Mouse (Mus musculus) neural tube, embryonic 13.5 days (tissue): ENCODE results near the gene Sart3. TPM values are rescaled to one million over a fixed set of nuclear protein-coding genes. Genes with fewer than 3 reads are reported as not detected.

Source experiments
- ATAC-seq: fragments of 200-750 bp; cut with Nextera tagmentation; 2 replicates; pipeline ENCODE4 v1.8.0; 2017; ENCODE audit warnings: low read depth, mild to moderate bottlenecking, moderate TSS enrichment, moderate library complexity
- H3K27ac ChIP-seq: fragments of 300-500 bp; sonication (generic); replicated peaks from 2 replicates; pipeline ENCODE4 v1.5.1; 2015; ENCODE audit warnings: moderate library complexity, mild to moderate bottlenecking, inconsistent platforms
- H3K27me3 ChIP-seq: fragments of 300-500 bp; sonication (generic); 2 replicates; pipeline ENCODE4 v1.6.1; 2015; ENCODE audit warnings: mild to moderate bottlenecking, inconsistent platforms
- H3K36me3 ChIP-seq: fragments of 300-500 bp; sonication (generic); 2 replicates; pipeline ENCODE4 v1.6.1; 2015; ENCODE audit warnings: mild to moderate bottlenecking, inconsistent platforms
- H3K4me1 ChIP-seq: fragments of 300-500 bp; sonication (generic); replicated peaks from 2 replicates; pipeline ENCODE4 v1.6.1; 2015; ENCODE audit warnings: inconsistent platforms
- H3K4me2 ChIP-seq: fragments of 300-500 bp; sonication (generic); 2 replicates; pipeline ENCODE4 v1.6.1; 2015; ENCODE audit warnings: inconsistent platforms, mild to moderate bottlenecking, moderate library complexity
- H3K4me3 ChIP-seq: fragments of 300-500 bp; sonication (generic); 2 replicates; pipeline ENCODE4 v1.5.1; 2015; ENCODE audit warnings: mild to moderate bottlenecking, inconsistent platforms
- H3K9ac ChIP-seq: fragments of 300-500 bp; sonication (generic); 2 replicates; pipeline ENCODE4 v1.6.1; 2015; ENCODE audit warnings: moderate library complexity, mild to moderate bottlenecking, inconsistent platforms
- H3K9me3 ChIP-seq: fragments of 300-500 bp; sonication (generic); 2 replicates; pipeline ENCODE4 v1.6.1; 2016; ENCODE audit warnings: inconsistent platforms
- WGBS: fragments of 180-500 bp; shearing (Covaris S2); methylation state at CpG from one replicate; pipeline ENCODE4 v1.1.7; 2015; 5-methylcytosine and 5-hydroxymethylcytosine counted together
- polyA plus RNA-seq: library from polyadenylated mRNA; unstranded; fragments of >200 nt; fragmentation: Nextera tagmentation; extraction: Ambion mirVana; gene quantifications from 2 replicates; pipeline ENCODE4 v1.2.1, GENCODE M21; 2015

The Sart3 gene
- polyA plus RNA-seq, 1 experiment from 2014 or later = 45.5 TPM

DNA sequence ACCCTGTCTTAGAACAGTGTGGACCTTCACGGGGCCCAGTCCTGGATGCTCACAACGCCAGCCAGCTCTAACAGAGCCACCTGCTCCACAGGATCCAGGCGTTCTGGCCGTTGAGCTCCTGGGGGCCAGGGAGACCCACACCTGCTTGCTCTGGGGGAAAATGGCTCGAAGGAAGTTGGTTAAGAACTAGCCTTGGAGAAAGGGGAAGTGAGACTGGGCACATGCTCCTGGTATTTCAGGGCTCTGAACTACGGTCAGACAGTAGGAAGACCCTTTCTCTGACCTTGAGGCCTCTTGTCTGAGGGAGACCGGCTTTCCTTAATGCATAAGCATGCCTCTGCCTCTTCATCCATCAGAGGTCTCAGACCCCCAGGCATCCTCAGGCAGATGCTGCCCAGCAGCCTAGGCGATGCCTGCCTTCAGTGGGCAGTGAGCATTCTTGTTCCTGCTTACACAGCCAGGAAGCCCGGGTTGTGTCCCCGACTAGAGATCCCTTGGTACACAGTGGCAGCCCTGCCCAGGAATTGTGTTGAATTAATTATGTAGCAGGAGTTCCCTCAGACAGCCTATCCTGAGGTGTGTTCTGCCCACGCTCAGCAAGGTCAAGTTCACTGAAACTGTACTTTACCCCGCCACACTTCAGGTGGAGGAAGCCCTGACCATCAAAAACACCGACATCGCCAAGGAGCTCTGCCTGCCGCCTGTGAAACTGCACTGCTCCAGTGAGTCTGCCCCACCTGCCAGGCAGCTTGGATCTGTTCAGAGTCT is 4.0 kb upstream of the Sart3 start:
- H3K4me2 ChIP-seq = no peak overlapping the region
- no peaks in the 10 kb centered on the region for H3K27me3 ChIP-seq
- H3K9me3 ChIP-seq = no peaks in the 10 kb centered on the region
- peaks cover 13% of the 10 kb centered on the region for H3K4me1 ChIP-seq
- no peak overlapping the region for H3K9ac ChIP-seq
- peaks cover 43% of the 10 kb centered on the region for H3K36me3 ChIP-seq
- ATAC-seq = no peak
- WGBS = 93% methylated on average over 15 of the region's 15 CpGs
- no peak overlapping the region for H3K27ac ChIP-seq
- no peak overlapping the region for H3K4me3 ChIP-seq

DNA sequence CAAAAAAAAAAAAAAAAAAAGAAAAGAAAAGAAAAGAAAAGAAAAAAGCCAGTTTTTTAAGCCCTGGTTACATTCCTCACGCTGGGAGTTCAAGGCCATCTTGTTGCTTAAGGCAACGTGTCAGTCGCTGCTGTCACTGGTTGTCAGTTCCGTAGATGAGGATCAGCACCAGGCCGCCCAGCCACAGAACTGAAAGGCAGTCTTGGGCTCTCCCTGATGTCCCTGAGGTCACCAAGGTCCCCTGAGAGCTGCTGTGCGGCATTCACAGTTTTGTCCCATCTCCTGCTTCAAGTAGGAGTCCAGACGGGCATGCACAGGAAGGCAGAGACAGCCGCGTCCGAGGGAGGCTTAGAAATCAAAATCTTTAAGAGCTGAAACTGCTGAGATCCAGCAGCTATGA is 3.3 kb upstream of the Sart3 start:
- Histone ChIP-seq H3K27me3 (no peaks in the 10 kb centered on the region), H3K4me2 (no peak overlapping the region), H3K4me3 (no peak overlapping the region), H3K27ac (no peak overlapping the region), H3K4me1 (peaks cover 17% of the 10 kb centered on the region), H3K9ac (no peak overlapping the region), H3K36me3 (peaks cover 43% of the 10 kb centered on the region), H3K9me3 (no peaks in the 10 kb centered on the region)
- no peak for ATAC-seq
- 91% methylated on average over 10 of the region's 10 CpGs for WGBS

DNA sequence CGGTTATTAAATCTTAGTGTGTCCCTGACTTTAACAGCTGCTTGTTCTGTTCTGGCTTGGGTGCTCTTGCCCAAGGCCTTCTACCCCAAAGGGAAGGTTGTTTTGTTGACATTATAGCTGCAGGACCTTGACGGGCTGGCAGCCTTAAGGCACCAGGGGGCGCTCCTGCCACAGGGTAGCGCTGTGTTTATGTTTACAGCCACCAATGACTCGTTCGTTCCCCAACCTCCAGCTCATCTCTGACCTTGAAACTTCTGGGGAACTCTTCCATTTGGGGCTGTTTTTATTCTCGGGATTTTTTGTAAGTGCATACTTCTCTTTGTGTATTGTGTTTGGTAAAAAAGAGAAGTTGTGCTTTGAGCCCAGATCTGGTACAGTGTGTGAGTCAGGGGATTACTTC is 1.4 kb upstream of the Sart3 start:
- Histone ChIP-seq H3K27me3 (no peaks in the 10 kb centered on the region), H3K36me3 (peaks cover 42% of the 10 kb centered on the region), H3K9me3 (no peaks in the 10 kb centered on the region), H3K9ac (peak overlapping the region; percentile 83; the same call in 1 of the 2 replicates), H3K4me2 (peak overlapping the region; percentile 92), H3K4me3 (peak overlapping the region; percentile 99), H3K27ac (no peak overlapping the region), H3K4me1 (peaks cover 36% of the 10 kb centered on the region)
- WGBS = 1% methylated on average over 7 of the region's 7 CpGs
- ATAC-seq = no peak

DNA sequence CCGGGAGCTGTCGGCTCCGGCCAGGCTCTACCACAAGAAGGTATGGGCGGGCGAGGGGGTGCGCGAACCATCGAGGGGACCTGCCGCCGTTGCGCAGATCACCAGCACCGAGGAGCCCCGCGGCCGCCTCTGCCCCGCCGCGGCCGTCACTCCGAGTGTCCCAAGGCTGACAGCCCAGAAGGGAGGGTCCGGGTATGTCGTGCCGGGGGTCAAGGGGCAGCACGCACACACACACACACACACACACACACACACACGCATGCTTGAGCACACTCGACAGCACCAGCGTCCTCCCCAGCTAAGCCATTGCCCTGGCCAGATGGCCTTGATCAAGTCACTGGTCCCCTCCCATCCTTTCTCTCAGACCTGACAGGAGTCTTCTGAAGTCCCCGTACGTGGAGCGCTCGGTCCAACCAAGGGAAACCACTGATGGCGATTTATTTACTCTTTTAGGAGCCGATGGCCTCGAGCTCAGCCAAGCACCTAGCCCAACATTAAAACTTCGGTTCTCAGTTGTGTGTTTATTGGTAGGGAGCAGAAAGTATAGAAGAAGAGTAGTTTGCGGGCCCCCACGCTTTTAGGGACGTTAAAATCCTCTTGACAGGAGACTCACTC is 702 bp upstream of the Sart3 start:
- Histone ChIP-seq H3K9ac (peak overlapping the region; percentile 83), H3K27me3 (no peaks in the 10 kb centered on the region), H3K36me3 (peaks cover 43% of the 10 kb centered on the region), H3K4me2 (peak overlapping the region; percentile 92), H3K4me1 (peaks cover 37% of the 10 kb centered on the region), H3K4me3 (peak overlapping the region; percentile 99), H3K27ac (peak overlapping the region; percentile 99), H3K9me3 (no peaks in the 10 kb centered on the region)
- peak; percentile 44 for ATAC-seq
- WGBS = 2% methylated on average over 30 of the region's 38 CpGs

DNA sequence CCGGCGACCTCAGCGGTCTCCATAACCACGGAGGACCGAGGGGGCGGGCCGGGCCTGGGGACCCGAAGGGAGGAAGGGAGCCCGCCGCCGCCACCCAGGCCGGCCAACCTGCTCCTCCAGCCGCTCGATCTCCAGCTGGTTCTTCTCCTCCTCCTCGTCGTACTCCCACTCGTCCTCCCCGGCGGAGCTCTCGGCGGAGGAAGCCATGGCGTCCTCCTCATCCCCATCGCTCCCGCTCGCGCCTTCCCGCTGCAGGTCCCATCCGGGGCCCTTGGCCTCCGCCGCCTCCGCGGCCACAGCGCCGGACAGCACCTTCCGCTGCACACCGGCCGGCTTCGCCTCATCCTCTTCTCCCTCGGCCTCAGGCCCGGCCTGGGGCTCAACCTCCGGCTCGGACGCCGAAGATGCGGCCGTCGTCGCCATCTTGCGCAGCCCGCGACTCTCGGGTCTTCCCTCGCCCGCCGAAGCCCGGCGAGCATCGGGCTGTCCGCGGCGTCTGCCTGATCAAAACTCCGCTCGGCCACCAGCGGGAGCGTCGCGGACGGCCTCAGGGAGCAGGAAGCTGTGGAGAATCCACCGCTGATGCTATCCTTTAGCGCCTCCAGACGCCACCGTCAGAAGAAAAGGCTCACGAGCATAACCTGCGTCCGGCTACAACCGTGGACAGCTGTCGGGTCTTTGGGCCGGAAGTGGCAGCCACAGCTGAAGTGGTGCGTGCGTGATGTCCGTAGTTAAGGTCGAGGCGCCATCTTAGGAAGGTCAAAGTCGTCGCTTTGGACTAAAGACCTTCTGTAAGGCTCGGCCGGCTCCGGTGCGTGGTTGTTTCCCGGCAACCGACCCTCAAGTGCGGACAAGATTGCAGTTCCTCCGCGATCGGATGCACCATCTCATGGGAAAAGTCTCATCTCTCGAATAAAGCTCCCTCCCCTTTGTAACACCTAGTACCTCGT is 822 bp downstream of the Sart3 start:
- H3K9ac ChIP-seq = peak overlapping the region; percentile 96
- H3K27me3 ChIP-seq = no peaks in the 10 kb centered on the region
- H3K9me3 ChIP-seq = no peaks in the 10 kb centered on the region
- peaks cover 37% of the 10 kb centered on the region for H3K4me1 ChIP-seq
- under 1% methylated on average over 92 of the region's 97 CpGs for WGBS
- H3K4me2 ChIP-seq = peak overlapping the region; percentile 92
- ATAC-seq = peak; percentile 81
- H3K27ac ChIP-seq = peak overlapping the region; percentile 99
- peak overlapping the region; percentile 99 for H3K4me3 ChIP-seq
- peaks cover 45% of the 10 kb centered on the region for H3K36me3 ChIP-seq

DNA sequence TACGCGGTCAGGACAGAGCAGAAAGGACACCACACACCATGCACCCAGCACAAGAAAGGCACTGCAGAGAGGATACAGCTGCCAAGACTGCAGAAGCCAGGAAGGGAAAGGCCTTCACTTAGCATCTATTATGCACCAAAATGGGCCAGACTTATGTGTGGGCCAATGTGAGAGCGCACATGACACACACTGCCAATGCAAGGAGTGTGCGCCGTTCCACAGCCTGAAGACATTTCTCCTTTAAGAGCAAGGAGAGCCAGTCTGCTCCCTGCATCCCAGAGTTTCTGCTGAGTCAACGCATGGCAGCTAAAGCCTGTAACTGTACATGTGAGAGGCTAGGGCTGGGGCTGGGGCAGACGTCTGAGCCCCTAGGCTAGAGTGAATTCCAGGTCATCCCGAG is 3.5 kb downstream of the Sart3 start:
- Histone ChIP-seq H3K4me1 (peaks cover 33% of the 10 kb centered on the region), H3K27me3 (no peaks in the 10 kb centered on the region), H3K27ac (no peak overlapping the region), H3K9ac (no peak overlapping the region), H3K4me3 (no peak overlapping the region), H3K36me3 (peaks cover 35% of the 10 kb centered on the region), H3K9me3 (no peaks in the 10 kb centered on the region), H3K4me2 (no peak overlapping the region)
- no peak for ATAC-seq
- 93% methylated on average over 8 of the region's 8 CpGs for WGBS

DNA sequence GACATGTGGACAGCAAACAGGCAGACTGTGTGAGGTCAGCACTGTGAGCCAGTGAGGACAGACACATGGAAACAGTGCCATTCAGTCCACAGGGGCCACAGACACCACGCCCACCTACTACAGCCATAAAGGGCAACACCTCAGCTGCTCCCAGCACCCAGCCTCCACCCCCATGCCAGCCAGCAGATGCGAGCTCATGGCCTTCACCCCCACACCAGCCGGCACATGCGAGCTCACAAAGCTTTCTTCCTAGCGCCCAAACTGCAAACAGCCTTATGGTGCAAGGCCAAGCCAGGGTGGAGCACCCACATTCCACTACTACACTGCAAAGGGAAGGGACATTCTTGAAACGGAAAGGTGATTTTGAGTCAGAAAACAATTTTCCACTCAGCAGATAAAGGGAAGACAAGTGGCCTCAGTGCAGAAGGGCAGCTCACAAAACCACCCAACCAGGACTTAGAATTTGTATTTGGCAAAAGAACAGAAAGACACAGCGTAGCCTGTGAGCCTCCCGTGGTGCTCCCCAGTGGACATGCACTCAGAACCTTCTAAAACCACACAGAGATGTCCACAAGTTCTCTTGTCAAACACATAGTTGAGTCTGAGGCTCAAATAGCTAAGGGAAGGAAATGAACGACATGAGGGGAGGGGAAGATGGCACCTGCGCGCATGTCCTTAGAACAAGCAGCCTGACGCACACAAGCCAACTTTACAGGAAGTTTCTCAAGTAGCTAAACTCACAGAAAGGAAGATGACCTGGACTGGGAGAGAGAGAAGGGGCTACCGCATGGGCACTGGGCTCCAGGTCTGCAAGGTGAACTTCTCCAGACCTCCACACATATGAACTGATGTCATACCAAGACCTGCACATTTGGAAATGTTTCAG is 6.4 kb downstream of the Sart3 start:
- Histone ChIP-seq H3K4me1 (peaks cover 23% of the 10 kb centered on the region), H3K9ac (no peak overlapping the region), H3K27ac (no peak overlapping the region), H3K36me3 (peaks cover 63% of the 10 kb centered on the region), H3K4me2 (no peak overlapping the region), H3K9me3 (no peaks in the 10 kb centered on the region), H3K27me3 (no peaks in the 10 kb centered on the region), H3K4me3 (no peak overlapping the region)
- ATAC-seq = no peak
- 86% methylated on average over 13 of the region's 13 CpGs for WGBS

DNA sequence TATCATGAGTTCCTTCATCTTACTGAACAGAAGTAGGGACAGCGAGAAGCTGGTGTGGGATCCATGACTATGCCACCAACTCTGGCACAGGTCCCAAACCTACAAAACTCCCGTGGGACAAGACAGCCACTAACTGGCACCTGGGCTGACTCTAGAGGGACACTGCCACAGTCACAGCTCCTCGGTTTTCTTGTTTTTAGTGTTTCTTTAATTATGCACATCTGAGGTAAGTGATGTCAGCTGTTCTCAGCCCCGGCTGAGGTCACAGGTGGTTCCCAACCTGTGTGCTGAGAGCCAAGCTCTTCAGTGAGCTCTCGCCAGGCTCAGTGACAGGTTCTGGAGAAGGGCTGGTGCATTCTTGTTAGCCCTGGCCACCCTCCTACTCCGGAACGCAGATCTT is 7.9 kb downstream of the Sart3 start:
- peaks cover 77% of the 10 kb centered on the region for H3K36me3 ChIP-seq
- no peak overlapping the region for H3K27ac ChIP-seq
- ATAC-seq = no peak
- H3K4me2 ChIP-seq = no peak overlapping the region
- 88% methylated on average over 7 of the region's 7 CpGs for WGBS
- no peak overlapping the region for H3K9ac ChIP-seq
- no peaks in the 10 kb centered on the region for H3K27me3 ChIP-seq
- H3K4me1 ChIP-seq = peaks cover 8% of the 10 kb centered on the region
- no peaks in the 10 kb centered on the region for H3K9me3 ChIP-seq
- no peak overlapping the region for H3K4me3 ChIP-seq

DNA sequence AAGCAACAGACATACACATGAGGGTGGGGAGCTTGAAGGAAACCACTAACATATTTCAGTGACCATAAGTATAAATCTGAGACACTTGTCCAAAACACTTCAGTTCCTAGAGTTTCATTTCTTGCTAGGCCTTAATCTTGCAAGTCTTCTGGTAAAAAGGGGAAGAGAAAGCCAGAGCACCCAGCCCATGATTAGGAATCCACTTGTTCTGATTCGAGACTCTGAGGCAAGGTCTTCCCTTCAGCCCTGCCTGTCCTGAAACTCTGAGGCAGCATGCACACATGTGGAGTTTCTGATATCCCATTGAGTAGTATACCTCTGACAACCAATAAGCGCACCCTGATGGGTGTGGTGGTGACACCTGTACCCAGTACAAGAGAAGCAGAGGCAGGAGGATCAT is 10.7 kb downstream of the Sart3 start:
- Histone ChIP-seq H3K9me3 (no peaks in the 10 kb centered on the region), H3K4me2 (no peak overlapping the region), H3K9ac (no peak overlapping the region), H3K4me3 (no peak overlapping the region), H3K36me3 (peaks cover 85% of the 10 kb centered on the region), H3K27ac (no peak overlapping the region), H3K4me1 (no peaks in the 10 kb centered on the region), H3K27me3 (no peaks in the 10 kb centered on the region)
- ATAC-seq = no peak
- 94% methylated on average over 2 of the region's 2 CpGs for WGBS

DNA sequence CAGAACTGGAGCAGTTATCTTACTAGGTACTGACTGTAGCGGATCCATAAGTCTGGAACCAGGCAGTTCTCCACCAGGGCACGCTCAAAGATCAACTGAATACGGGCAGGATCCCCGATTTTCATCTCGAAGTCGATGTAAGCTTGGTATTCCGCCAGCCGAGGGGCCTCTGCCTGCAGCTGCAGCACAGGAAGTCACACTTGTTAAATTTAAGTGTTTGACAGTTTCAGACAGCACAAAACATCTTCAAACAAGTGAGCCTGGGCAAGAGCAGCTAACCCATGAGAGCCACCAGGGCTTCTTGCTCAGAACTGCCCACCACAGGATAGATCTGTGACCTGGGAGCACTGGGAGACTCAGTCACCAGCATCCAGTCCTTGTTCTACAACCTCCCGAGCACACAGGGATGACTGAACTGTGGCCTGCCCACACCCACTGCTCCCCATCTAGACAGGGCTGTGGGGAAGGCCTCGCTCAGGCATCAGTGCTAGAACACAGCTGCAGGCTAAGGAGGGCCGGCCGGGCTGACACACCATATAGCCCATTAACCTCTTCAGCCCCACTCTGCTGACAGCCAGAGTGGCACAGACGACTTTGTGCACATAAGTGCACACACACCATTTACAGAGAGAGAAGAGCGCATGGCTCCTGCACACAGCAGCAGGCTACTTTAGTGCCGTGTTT is 16.8 kb downstream of the Sart3 start:
- 90% methylated on average over 15 of the region's 15 CpGs for WGBS
- no peaks in the 10 kb centered on the region for H3K9me3 ChIP-seq

More for the DNA sequence above, 16.8 kb downstream of the Sart3 start:
- no peak overlapping the region for H3K27ac ChIP-seq
- no peak for ATAC-seq
- no peak overlapping the region for H3K9ac ChIP-seq
- no peak overlapping the region for H3K4me2 ChIP-seq
- peaks cover 99% of the 10 kb centered on the region for H3K36me3 ChIP-seq
- H3K27me3 ChIP-seq = no peaks in the 10 kb centered on the region
- no peaks in the 10 kb centered on the region for H3K4me1 ChIP-seq
- no peak overlapping the region for H3K4me3 ChIP-seq
